Mouse (Mus musculus) midbrain, embryonic 14.5 days (tissue): ENCODE data around the gene Ccsap. TPM values are rescaled to one million over a fixed set of nuclear protein-coding genes. Genes with fewer than 3 reads are reported as not detected.
A peak's percentile ranks its signal among the peaks of the same experiment; 100 is the strongest.

Experiments used
- ATAC-seq: fragments of 200-750 bp; cut with Nextera tagmentation; 2 replicates; pipeline ENCODE4 v1.8.0; 2017; ENCODE audit warnings: moderate number of reproducible peaks, moderate library complexity; ENCODE audit not compliant: low FRiP score, low TSS enrichment
- DNase-seq: peaks from one replicate; pipeline ENCODE4 v3.0.0-alpha.2; 2015
- H3K27ac ChIP-seq: fragments of 300-500 bp; sonication (generic); replicated peaks from 2 replicates; pipeline ENCODE4 v1.5.1; 2014; ENCODE audit warnings: mild to moderate bottlenecking, low read depth, low read length, moderate library complexity
- H3K27me3 ChIP-seq: fragments of 300-500 bp; sonication (generic); 2 replicates; pipeline ENCODE4 v1.6.1; 2014; ENCODE audit warnings: low read length, control low read depth, mixed read lengths; ENCODE audit not compliant: control insufficient read depth, insufficient read depth
- H3K36me3 ChIP-seq: fragments of 300-500 bp; sonication (generic); 2 replicates; pipeline ENCODE4 v1.6.1; 2014; ENCODE audit warnings: low read length, control low read depth; ENCODE audit not compliant: control insufficient read depth, insufficient read depth
- H3K4me1 ChIP-seq: fragments of 300-500 bp; sonication (generic); 2 replicates; pipeline ENCODE4 v1.6.1; 2014; ENCODE audit warnings: mild to moderate bottlenecking, antibody characterized with exemption, low read length, control low read depth; ENCODE audit not compliant: control insufficient read depth, insufficient read depth
- H3K4me2 ChIP-seq: fragments of 300-500 bp; sonication (generic); 2 replicates; pipeline ENCODE4 v1.6.1; 2014; ENCODE audit warnings: mild to moderate bottlenecking, low read length, moderate library complexity
- H3K4me3 ChIP-seq: fragments of 300-500 bp; sonication (generic); replicated peaks from 2 replicates; pipeline ENCODE4 v1.5.1; 2014; ENCODE audit warnings: low read depth, low read length
- H3K9ac ChIP-seq: fragments of 300-500 bp; sonication (generic); replicated peaks from 2 replicates; pipeline ENCODE4 v1.6.1; 2014; ENCODE audit warnings: mild to moderate bottlenecking, low read length, moderate library complexity
- H3K9me3 ChIP-seq: fragments of 300-500 bp; sonication (generic); 2 replicates; pipeline ENCODE4 v1.6.1; 2016; ENCODE audit warnings: low read length, control low read depth, mixed read lengths; ENCODE audit not compliant: control insufficient read depth
- WGBS: fragments of 180-500 bp; shearing (Covaris S2); extraction: QIAGEN DNeasy Blood & Tissue Kit; methylation state at CpG from one replicate; pipeline ENCODE4 v1.1.7; 2014; 5-methylcytosine and 5-hydroxymethylcytosine counted together
- polyA plus RNA-seq: library from polyadenylated mRNA; unstranded; fragments of >200 nt; fragmentation: Nextera tagmentation; extraction: Ambion mirVana; gene quantifications from 2 replicates; pipeline ENCODE4 v1.2.1, GENCODE M21; 2014

Gene Ccsap
- polyA plus RNA-seq, 1 experiment from 2014 or later: 4.5 TPM

- no peak overlapping the region for H3K4me2 ChIP-seq
- DNase-seq (no peak), ATAC-seq (no peak)
- WGBS: 17% methylated on average over 5 of the region's 5 CpGs
- H3K9me3 ChIP-seq: no peaks in the 10 kb centered on the region
- no peak overlapping the region for H3K9ac ChIP-seq
- H3K4me1 ChIP-seq: no peaks in the 10 kb centered on the region
- no peaks in the 10 kb centered on the region for H3K27me3 ChIP-seq
- H3K27ac ChIP-seq: no peak overlapping the region
- no peaks in the 10 kb centered on the region for H3K36me3 ChIP-seq
- no peak overlapping the region for H3K4me3 ChIP-seq
Observed at GRCm38 (mm10) chr8:123866971-123867370, 7.0 kb upstream of the Ccsap start.

- Histone ChIP-seq H3K4me1 (no peaks in the 10 kb centered on the region), H3K4me3 (no peak overlapping the region), H3K9ac (no peak overlapping the region), H3K36me3 (no peaks in the 10 kb centered on the region), H3K27me3 (0 out of 2 replicates have a peak, but pooled peaks cover 4% of the 10 kb centered on the region), H3K4me2 (no peak overlapping the region), H3K27ac (no peak overlapping the region), H3K9me3 (no peaks in the 10 kb centered on the region)
- no peak for ATAC-seq
- DNase-seq: no peak
- 82% methylated on average over 7 of the region's 7 CpGs for WGBS
Observed at GRCm38 (mm10) chr8:123865786-123866185, 5.8 kb upstream of the Ccsap start.

GRCm38 (mm10) chr8:123860386-123860785 is 377 bp upstream of the Ccsap start:
- Histone ChIP-seq H3K9ac (peak overlapping the region; percentile 84; the same call in 1 of the 2 replicates), H3K27ac (no peak overlapping the region), H3K4me2 (peak overlapping the region; percentile 85), H3K4me3 (peak overlapping the region; percentile 78), H3K4me1 (peaks cover 6% of the 10 kb centered on the region; the same call in 1 of the 2 replicates), H3K27me3 (0 out of 2 replicates have a peak, but pooled peaks cover 4% of the 10 kb centered on the region), H3K9me3 (no peaks in the 10 kb centered on the region), H3K36me3 (no peaks in the 10 kb centered on the region)
- DNase-seq (no peak), ATAC-seq (no peak)
- 78% methylated on average over 4 of the region's 4 CpGs for WGBS

GRCm38 (mm10) chr8:123858941-123859647 is 915 bp downstream of the Ccsap start:
- WGBS: under 1% methylated on average over 78 of the region's 79 CpGs
- no peaks in the 10 kb centered on the region for H3K36me3 ChIP-seq
- H3K27me3 ChIP-seq: 0 out of 2 replicates have a peak, but pooled peaks cover 4% of the 10 kb centered on the region
- H3K27ac ChIP-seq: peak overlapping the region; percentile 83
- peaks cover 6% of the 10 kb centered on the region; the same call in 1 of the 2 replicates for H3K4me1 ChIP-seq
- no peaks in the 10 kb centered on the region for H3K9me3 ChIP-seq
- H3K4me3 ChIP-seq: peak overlapping the region; percentile 78
- ATAC-seq (peak; percentile 94), DNase-seq (peak; percentile 95)
- H3K9ac ChIP-seq: peak overlapping the region; percentile 84
- H3K4me2 ChIP-seq: peak overlapping the region; percentile 85

- peak overlapping the region; percentile 85 for H3K4me2 ChIP-seq
- peak overlapping the region; percentile 78 for H3K4me3 ChIP-seq
- no peaks in the 10 kb centered on the region for H3K36me3 ChIP-seq
- WGBS: 0% methylated on average over 17 of the region's 17 CpGs
- peak overlapping the region; percentile 83 for H3K27ac ChIP-seq
- no peak for DNase-seq
- 0 out of 2 replicates have a peak, but pooled peaks cover 4% of the 10 kb centered on the region for H3K27me3 ChIP-seq
- peak overlapping the region; percentile 84 for H3K9ac ChIP-seq
- H3K9me3 ChIP-seq: no peaks in the 10 kb centered on the region
- ATAC-seq: peak; percentile 18; the same call in 1 of the 2 replicates
- H3K4me1 ChIP-seq: peaks cover 6% of the 10 kb centered on the region; the same call in 1 of the 2 replicates
Observed at GRCm38 (mm10) chr8:123858574-123858940, 1.5 kb downstream of the Ccsap start.

GRCm38 (mm10) chr8:123857361-123857760 is 2.6 kb downstream of the Ccsap start:
- H3K27me3 ChIP-seq: 0 out of 2 replicates have a peak, but pooled peaks cover 4% of the 10 kb centered on the region
- 65% methylated on average over 3 of the region's 3 CpGs for WGBS
- no peak overlapping the region for H3K27ac ChIP-seq
- no peaks in the 10 kb centered on the region for H3K9me3 ChIP-seq
- ATAC-seq: no peak
- H3K36me3 ChIP-seq: no peaks in the 10 kb centered on the region
- H3K4me1 ChIP-seq: peaks cover 6% of the 10 kb centered on the region; the same call in 1 of the 2 replicates
- peak overlapping the region; percentile 85; the same call in 1 of the 2 replicates for H3K4me2 ChIP-seq
- DNase-seq: no peak
- H3K9ac ChIP-seq: no peak overlapping the region; the same call in 1 of the 2 replicates
- H3K4me3 ChIP-seq: no peak overlapping the region

GRCm38 (mm10) chr8:123854733-123855475 is 5.1 kb downstream of the Ccsap start:
- H3K4me3 ChIP-seq: no peak overlapping the region
- WGBS: 91% methylated on average over 9 of the region's 9 CpGs
- no peaks in the 10 kb centered on the region for H3K9me3 ChIP-seq
- no peak overlapping the region for H3K9ac ChIP-seq
- H3K36me3 ChIP-seq: no peaks in the 10 kb centered on the region
- H3K27ac ChIP-seq: no peak overlapping the region
- DNase-seq (no peak), ATAC-seq (no peak)
- no peak overlapping the region for H3K4me2 ChIP-seq
- H3K4me1 ChIP-seq: peaks cover 6% of the 10 kb centered on the region; the same call in 1 of the 2 replicates
- no peaks in the 10 kb centered on the region for H3K27me3 ChIP-seq

- ATAC-seq: no peak
Observed at GRCm38 (mm10) chr8:123854252-123854651, 5.8 kb downstream of the Ccsap start.

More at GRCm38 (mm10) chr8:123854252-123854651, 5.8 kb downstream of the Ccsap start:
- no peak for DNase-seq
- H3K4me1 ChIP-seq: peaks cover 6% of the 10 kb centered on the region; the same call in 1 of the 2 replicates
- 96% methylated on average over 1 of the region's 1 CpGs for WGBS
- H3K4me2 ChIP-seq: no peak overlapping the region
- no peak overlapping the region for H3K4me3 ChIP-seq
- no peaks in the 10 kb centered on the region for H3K27me3 ChIP-seq
- H3K9ac ChIP-seq: no peak overlapping the region
- no peaks in the 10 kb centered on the region for H3K36me3 ChIP-seq
- H3K9me3 ChIP-seq: no peaks in the 10 kb centered on the region
- no peak overlapping the region for H3K27ac ChIP-seq
